Mouse (Mus musculus): ENCODE measurements around the gene 2610042L04Rik. TPM values are rescaled to one million over a fixed set of nuclear protein-coding genes. Genes with fewer than 3 reads are reported as not detected.

2610042L04Rik gene
- polyA plus RNA-seq (2017; shearing (Covaris generic)), result not detected

GRCm38 (mm10) chr14:4334476-4335080 lies at the start of gene 2610042L04Rik:
TSS of gene 2610042L04Rik (plus strand) at chr14:4334763.

GRCm38 (mm10) chr14:4316983-4317382 lies 17.6 kb upstream of the 2610042L04Rik start, which contains the start of gene Gm3149:
TSS of gene Gm3149 (plus strand) at chr14:4317283.

GRCm38 (mm10) chr14:4397226-4397625 lies 62.7 kb downstream of the 2610042L04Rik start, which contains the start of gene Gm3159:
TSS of gene Gm3159 (plus strand) at chr14:4397526.

Other genes with a start within 250 kb of the 2610042L04Rik start
- gene Gm8108, start 224.2 kb upstream of the 2610042L04Rik start, polyA plus RNA-seq (2017; shearing (Covaris generic)), result not detected
- not detected for gene Gm3127, start 169.7 kb upstream of the 2610042L04Rik start, polyA plus RNA-seq (2017; shearing (Covaris generic))
- gene Gm2974, start 152.2 kb upstream of the 2610042L04Rik start, polyA plus RNA-seq (2017; shearing (Covaris generic)), result 0.30 TPM
- gene Gm3138, start 85.1 kb upstream of the 2610042L04Rik start, polyA plus RNA-seq (2017; shearing (Covaris generic)), result not detected
- not detected for gene Gm3149, start 17.5 kb upstream of the 2610042L04Rik start, polyA plus RNA-seq (2017; shearing (Covaris generic))
- gene Gm3159, start 62.8 kb downstream of the 2610042L04Rik start, polyA plus RNA-seq (2017; shearing (Covaris generic)), result not detected
- not detected for gene Gm3164, start 80.7 kb downstream of the 2610042L04Rik start, polyA plus RNA-seq (2017; shearing (Covaris generic))
- gene Gm3173, start 96.2 kb downstream of the 2610042L04Rik start, polyA plus RNA-seq (2017; shearing (Covaris generic)), result not detected
- gene Gm3182, start 147.0 kb downstream of the 2610042L04Rik start, polyA plus RNA-seq (2017; shearing (Covaris generic)), result not detected
- gene Gm3047, start 220.6 kb downstream of the 2610042L04Rik start, polyA plus RNA-seq (2017; shearing (Covaris generic)), result not detected